Mouse (Mus musculus) lung, postnatal 0 days (tissue): ENCODE measurements around the gene Pcsk5. TPM values are rescaled to one million over a fixed set of nuclear protein-coding genes. Genes with fewer than 3 reads are reported as not detected.

Source experiments
- ATAC-seq: fragments of 200-750 bp; cut with Nextera tagmentation; 2 replicates; pipeline ENCODE4 v1.8.0; 2017; ENCODE audit warnings: moderate library complexity
- DNase-seq: peaks from one replicate; pipeline ENCODE4 v3.0.0-alpha.2; 2016; ENCODE audit warnings: low spot score
- H3K27ac ChIP-seq: fragments of 300-500 bp; sonication (generic); 2 replicates; pipeline ENCODE4 v1.5.1; 2014; ENCODE audit warnings: antibody characterized with exemption, mild to moderate bottlenecking, low read length, mixed read lengths
- H3K27me3 ChIP-seq: fragments of 300-500 bp; sonication (generic); replicated peaks from 2 replicates; pipeline ENCODE4 v1.6.1; 2014; ENCODE audit warnings: low read length, mixed read lengths; ENCODE audit not compliant: insufficient read depth
- H3K36me3 ChIP-seq: fragments of 300-500 bp; sonication (generic); 2 replicates; pipeline ENCODE4 v1.6.1; 2014; ENCODE audit warnings: low read length, mixed read lengths; ENCODE audit not compliant: insufficient read depth
- H3K4me1 ChIP-seq: fragments of 300-500 bp; sonication (generic); 2 replicates; pipeline ENCODE4 v1.6.1; 2014; ENCODE audit warnings: antibody characterized with exemption, low read depth, low read length, mixed read lengths; ENCODE audit not compliant: insufficient read depth
- H3K4me2 ChIP-seq: fragments of 300-500 bp; sonication (generic); replicated peaks from 2 replicates; pipeline ENCODE4 v1.6.1; 2014; ENCODE audit warnings: low read depth, mild to moderate bottlenecking, low read length, moderate library complexity, mixed read lengths
- H3K4me3 ChIP-seq: fragments of 300-500 bp; sonication (generic); 2 replicates; pipeline ENCODE4 v1.5.1; 2014; ENCODE audit warnings: low read depth, low read length
- H3K9ac ChIP-seq: fragments of 300-500 bp; sonication (generic); replicated peaks from 2 replicates; pipeline ENCODE4 v1.6.1; 2014; ENCODE audit warnings: low read depth, mild to moderate bottlenecking
- H3K9me3 ChIP-seq: fragments of 300-500 bp; sonication (generic); 2 replicates; pipeline ENCODE4 v1.6.1; 2016; ENCODE audit warnings: low read length, mixed read lengths
- CTCF ChIP-seq: IDR thresholded peaks from 2 replicates; pipeline ENCODE4 v1.5.1; 2016; ENCODE audit warnings: antibody characterized with exemption, mild to moderate bottlenecking
- EP300 ChIP-seq: IDR thresholded peaks from 2 replicates; pipeline ENCODE4 v1.6.1; 2016; ENCODE audit warnings: antibody characterized with exemption, mild to moderate bottlenecking, control low read depth
- WGBS: fragments of 180-500 bp; shearing (Covaris S2); extraction: QIAGEN DNeasy Blood & Tissue Kit; methylation state at CpG from one replicate; pipeline ENCODE4 v1.1.7; 2014; 5-methylcytosine and 5-hydroxymethylcytosine counted together
- polyA plus RNA-seq: library from polyadenylated mRNA; unstranded; fragments of >200 nt; fragmentation: Nextera tagmentation; extraction: Ambion mirVana; gene quantifications from 2 replicates; pipeline ENCODE4 v1.2.1, GENCODE M21; 2015

The Pcsk5 gene
- polyA plus RNA-seq, 1 experiment from 2014 or later = 26.3 TPM

DNA sequence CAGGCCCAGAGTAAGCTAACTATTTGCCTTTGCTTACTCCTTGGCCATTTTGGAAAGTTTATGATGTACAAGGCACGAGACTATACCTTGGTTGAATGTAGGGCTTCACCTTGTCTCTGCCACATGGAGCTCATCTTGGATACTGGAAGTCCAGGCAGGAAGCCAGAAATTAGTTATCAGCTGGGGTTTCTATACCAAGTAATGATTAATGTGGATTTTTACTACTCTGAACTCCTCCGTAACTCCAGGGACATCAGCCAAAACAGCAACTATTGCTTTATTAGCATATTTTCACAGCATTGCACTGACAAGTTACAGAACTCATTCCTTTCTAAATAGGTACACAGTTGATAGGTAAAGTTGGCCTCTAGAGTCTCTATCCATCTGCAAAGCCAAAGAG lies 54.2 kb downstream of the Pcsk5 start:
- Histone ChIP-seq H3K9me3 (no peaks in the 10 kb centered on the region), H3K27ac (no peak overlapping the region), H3K4me2 (no peak overlapping the region), H3K4me1 (no peaks in the 10 kb centered on the region), H3K9ac (no peak overlapping the region), H3K4me3 (no peak overlapping the region), H3K36me3 (no peaks in the 10 kb centered on the region), H3K27me3 (no peaks in the 10 kb centered on the region)
- no peak for ATAC-seq
- TF ChIP-seq EP300 (no peak), CTCF (no peak)
- DNase-seq = no peak
- 79% methylated on average over 2 of the region's 2 CpGs for WGBS

DNA sequence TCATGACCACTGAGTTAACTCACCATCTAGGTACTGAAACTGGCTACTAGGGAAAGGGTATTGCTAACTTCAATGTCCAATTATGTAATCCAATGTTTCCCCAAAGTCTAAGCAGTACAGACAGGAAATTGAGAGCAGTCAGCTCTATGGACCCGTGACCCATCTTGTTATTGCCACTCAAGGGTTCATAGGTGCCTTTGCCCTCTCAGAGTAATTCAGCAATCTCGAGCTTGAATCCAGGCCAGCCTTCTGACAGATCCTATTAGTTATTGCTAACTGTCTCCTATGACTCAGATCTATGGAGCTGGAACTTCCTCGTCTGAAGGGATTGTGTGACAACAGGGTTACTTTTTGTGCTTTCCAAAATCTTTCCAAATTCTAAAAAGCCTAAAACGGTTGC lies 56.1 kb downstream of the Pcsk5 start:
- no peaks in the 10 kb centered on the region for H3K9me3 ChIP-seq
- H3K4me2 ChIP-seq = no peak overlapping the region
- WGBS = 69% methylated on average over 4 of the region's 4 CpGs
- H3K27me3 ChIP-seq = no peaks in the 10 kb centered on the region
- no peak for DNase-seq
- no peaks in the 10 kb centered on the region for H3K36me3 ChIP-seq
- ATAC-seq = no peak
- TF ChIP-seq EP300 = no peak
- no peak for TF ChIP-seq CTCF
- H3K27ac ChIP-seq = no peak overlapping the region
- H3K4me3 ChIP-seq = no peak overlapping the region
- H3K4me1 ChIP-seq = no peaks in the 10 kb centered on the region
- H3K9ac ChIP-seq = no peak overlapping the region

DNA sequence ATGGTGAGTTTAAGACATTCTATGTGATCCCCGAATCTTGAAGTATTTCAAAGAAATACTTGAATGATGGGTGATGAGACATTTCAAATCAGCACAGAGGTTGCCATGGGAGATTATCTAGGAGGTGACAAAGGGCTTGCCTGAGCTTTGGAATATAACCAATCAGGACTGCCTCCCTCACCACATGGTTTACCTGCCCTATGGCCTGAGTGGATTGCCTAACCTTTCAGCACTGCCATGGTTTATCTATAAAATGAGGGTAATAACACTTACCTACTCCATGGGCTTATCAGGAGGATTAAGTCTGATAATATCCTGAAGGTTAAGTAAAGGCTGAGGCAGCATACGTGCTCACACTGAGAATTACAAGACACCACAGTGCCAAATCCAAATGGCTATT lies 61.5 kb downstream of the Pcsk5 start:
- Histone ChIP-seq H3K9me3 (no peaks in the 10 kb centered on the region), H3K4me1 (no peaks in the 10 kb centered on the region), H3K36me3 (no peaks in the 10 kb centered on the region), H3K4me2 (no peak overlapping the region), H3K4me3 (no peak overlapping the region), H3K9ac (no peak overlapping the region), H3K27ac (no peak overlapping the region), H3K27me3 (no peaks in the 10 kb centered on the region)
- 50% methylated on average over 2 of the region's 2 CpGs for WGBS
- no peak for ATAC-seq
- no peak for DNase-seq
- TF ChIP-seq CTCF (no peak), EP300 (no peak)

DNA sequence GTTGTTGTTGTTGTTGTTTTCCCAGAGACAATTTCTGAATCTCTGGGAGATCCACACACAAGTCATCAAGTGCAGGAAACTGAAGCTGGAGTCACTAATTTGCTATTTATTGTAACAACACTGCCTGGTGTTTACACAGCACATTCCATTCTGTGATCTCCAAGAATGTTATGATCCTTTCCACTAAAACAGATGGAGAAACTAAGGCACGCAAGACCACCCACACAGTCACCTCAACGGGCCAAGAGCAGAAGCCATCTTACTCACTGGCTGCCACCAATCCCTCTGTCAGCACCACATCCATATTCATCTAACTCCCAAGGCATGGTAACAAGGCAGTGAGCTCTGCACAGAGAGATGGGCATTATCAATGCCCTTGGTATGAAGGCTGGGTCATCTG lies 62.3 kb downstream of the Pcsk5 start:
- DNase-seq = no peak
- H3K4me2 ChIP-seq = no peak overlapping the region
- ATAC-seq = no peak

DNA sequence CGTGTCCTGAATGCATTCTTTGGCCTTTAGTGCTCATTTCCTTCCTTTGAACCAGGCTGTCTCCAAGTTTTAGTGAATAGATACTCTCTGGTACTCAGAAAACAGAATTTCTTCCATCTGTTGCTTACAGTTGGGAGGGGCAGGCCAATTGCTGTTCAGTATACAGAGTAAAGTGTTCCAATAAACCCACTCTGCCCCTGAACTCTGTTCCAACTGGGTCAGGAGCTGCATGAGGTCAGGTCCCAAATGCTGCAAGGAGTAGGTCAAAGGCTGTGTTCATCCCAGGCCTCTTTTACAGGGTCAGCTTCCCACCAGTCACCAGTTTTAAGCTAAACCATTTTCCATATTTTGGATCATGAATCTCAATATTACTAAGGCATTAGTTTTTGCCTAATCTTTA lies 63.4 kb downstream of the Pcsk5 start:
- Histone ChIP-seq H3K9ac (no peak overlapping the region), H3K9me3 (no peaks in the 10 kb centered on the region), H3K36me3 (no peaks in the 10 kb centered on the region), H3K4me1 (no peaks in the 10 kb centered on the region), H3K4me3 (no peak overlapping the region), H3K27ac (no peak overlapping the region), H3K4me2 (no peak overlapping the region), H3K27me3 (no peaks in the 10 kb centered on the region)
- WGBS = 35% methylated on average over 1 of the region's 1 CpGs
- DNase-seq = no peak
- ATAC-seq = no peak
- TF ChIP-seq CTCF (no peak), EP300 (no peak)

More for the DNA sequence above, 62.3 kb downstream of the Pcsk5 start:
- Histone ChIP-seq H3K4me3 (no peak overlapping the region), H3K27ac (no peak overlapping the region), H3K36me3 (no peaks in the 10 kb centered on the region), H3K27me3 (no peaks in the 10 kb centered on the region), H3K9ac (no peak overlapping the region), H3K9me3 (no peaks in the 10 kb centered on the region), H3K4me1 (no peaks in the 10 kb centered on the region)
- 28% methylated on average over 2 of the region's 2 CpGs for WGBS
- no peak for TF ChIP-seq EP300
- TF ChIP-seq CTCF = no peak

DNA sequence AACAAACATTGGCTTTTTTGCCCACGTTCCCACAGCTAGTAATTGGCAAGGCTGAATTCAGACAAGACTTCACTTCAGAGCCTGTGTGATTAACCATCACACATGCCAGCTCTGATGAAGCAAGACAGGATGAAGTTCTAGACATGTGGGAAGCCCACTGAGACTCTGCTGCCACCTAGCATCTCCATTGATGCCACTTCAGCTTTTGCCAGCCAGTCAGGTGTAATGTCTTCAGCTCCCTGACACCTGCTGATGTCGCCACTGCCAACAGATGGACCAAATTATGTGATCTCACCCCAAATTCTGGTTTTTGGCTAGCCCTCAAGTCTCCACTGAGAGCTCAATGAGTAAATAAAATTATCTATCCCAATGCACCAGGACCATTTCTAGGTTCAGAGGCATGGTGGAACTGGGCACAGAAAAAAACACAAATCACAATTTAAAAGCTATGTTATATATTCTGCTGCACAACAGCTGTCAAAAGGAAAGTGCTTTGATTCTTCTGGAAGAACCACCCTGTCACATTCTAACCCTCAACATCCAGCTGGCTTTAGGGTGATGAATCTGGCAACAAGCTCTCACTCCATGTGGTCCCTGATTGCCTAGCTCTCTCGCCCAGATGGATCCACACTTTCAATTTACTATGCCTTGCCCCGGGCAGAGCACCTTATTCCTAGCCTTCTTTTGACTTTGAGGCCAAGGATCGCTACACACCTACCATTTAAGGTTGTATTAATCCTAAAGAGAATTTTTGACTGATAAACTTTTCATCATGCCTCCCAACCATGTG lies 67.6 kb downstream of the Pcsk5 start:
- Histone ChIP-seq H3K4me1 (no peaks in the 10 kb centered on the region), H3K9ac (no peak overlapping the region), H3K27me3 (no peaks in the 10 kb centered on the region), H3K9me3 (no peaks in the 10 kb centered on the region), H3K4me2 (no peak overlapping the region), H3K36me3 (no peaks in the 10 kb centered on the region), H3K27ac (no peak overlapping the region), H3K4me3 (no peak overlapping the region)
- ATAC-seq = no peak
- peak; percentile 38 for TF ChIP-seq CTCF
- TF ChIP-seq EP300 = no peak
- 80% methylated on average over 5 of the region's 5 CpGs for WGBS
- no peak for DNase-seq
